Mouse (Mus musculus): ENCODE data around the gene Nedd4.

DNA sequence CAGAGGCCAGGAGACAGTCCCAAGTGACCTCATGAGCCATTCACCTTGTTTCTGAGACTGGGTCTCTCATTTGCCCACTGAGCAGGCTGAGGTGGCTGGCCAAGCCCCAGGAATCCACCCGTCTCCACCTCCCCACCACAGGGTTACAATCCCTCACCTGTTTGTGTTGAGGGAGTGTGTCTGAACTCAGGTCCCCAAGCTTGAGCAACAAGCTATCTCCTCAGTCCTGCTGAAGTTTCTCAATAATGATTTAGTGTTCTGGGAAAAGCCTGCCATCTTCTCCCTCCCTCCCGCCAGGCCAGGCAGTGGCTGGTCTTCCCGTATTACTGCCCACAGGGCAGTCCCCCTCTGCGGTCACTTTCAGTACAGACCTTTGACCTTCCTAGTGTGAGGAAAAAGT, 5.7 kb upstream of the Nedd4 start:
- TF ChIP-seq CTCF (IDR thresholded peaks at IDR 0.05; ENCODE audit: borderline replicate concordance, extremely low read depth, insufficient read depth, insufficient read length), result no peak
- no peak for TF ChIP-seq POLR2A (IDR thresholded peaks at IDR 0.05; ENCODE audit: borderline replicate concordance, extremely low read depth, insufficient read depth, insufficient read length, poor library complexity, severe bottlenecking)

All from brain, embryonic 14.5 days (tissue).